Mouse (Mus musculus): ENCODE data around the gene Grm4. TPM values are rescaled to one million over a fixed set of nuclear protein-coding genes. Genes with fewer than 3 reads are reported as not detected.

Gene Grm4
- polyA plus RNA-seq, 1 experiment from 2014 or later: not detected

- Histone ChIP-seq H3K27ac (replicated peaks in 1 of 2; ENCODE audit: control insufficient read depth in 1 of 2, insufficient read depth in 1 of 2, low read depth in 2 of 2, low read length in 2 of 2) (no peak overlapping the region), H3K36me3 (ENCODE audit: control insufficient read depth, insufficient read depth, low read length) (no peaks in the 10 kb centered on the region), H3K4me3 (ENCODE audit: control insufficient read depth in 1 of 2, insufficient read depth in 1 of 2, low read depth in 1 of 2, low read length in 2 of 2) (no peak overlapping the region), H3K4me2 (ENCODE audit: low read length) (no peak overlapping the region), H3K27me3 (ENCODE audit: control insufficient read depth, insufficient read depth, low read length) (peaks cover 100% of the 10 kb centered on the region), H3K4me1 (ENCODE audit: control insufficient read depth in 2 of 2, insufficient read depth in 2 of 2, low read length in 2 of 2) (peaks cover 0 to 24% of the 10 kb centered on the region in 2 experiments; a peak in 2 of 4 replicates), H3K9ac (ENCODE audit: low read length) (no peak overlapping the region), H3K9me3 (ENCODE audit: control insufficient read depth, low read length) (no peaks in the 10 kb centered on the region)
- ATAC-seq (ENCODE audit: insufficient number of reproducible peaks, insufficient read depth, low FRiP score, low read depth): no peak
- 52% methylated on average over 9 of the region's 9 CpGs for WGBS
These were observed 10.7 kb downstream of the Grm4 start for GRCm38 (mm10) chr17:27510258-27511124.

- Histone ChIP-seq H3K27ac (replicated peaks in 1 of 2; ENCODE audit: control insufficient read depth in 1 of 2, insufficient read depth in 1 of 2, low read depth in 2 of 2, low read length in 2 of 2) (no peak overlapping the region), H3K9ac (ENCODE audit: low read length) (no peak overlapping the region), H3K4me1 (ENCODE audit: control insufficient read depth in 2 of 2, insufficient read depth in 2 of 2, low read length in 2 of 2) (peaks cover 0 to 23% of the 10 kb centered on the region in 2 experiments; a peak in 2 of 4 replicates), H3K36me3 (ENCODE audit: control insufficient read depth, insufficient read depth, low read length) (no peaks in the 10 kb centered on the region), H3K4me2 (ENCODE audit: low read length) (no peak overlapping the region), H3K27me3 (ENCODE audit: control insufficient read depth, insufficient read depth, low read length) (peaks cover 100% of the 10 kb centered on the region), H3K9me3 (ENCODE audit: control insufficient read depth, low read length) (no peaks in the 10 kb centered on the region), H3K4me3 (ENCODE audit: control insufficient read depth in 1 of 2, insufficient read depth in 1 of 2, low read depth in 1 of 2, low read length in 2 of 2) (no peak overlapping the region)
- WGBS: 55% methylated on average over 5 of the region's 5 CpGs
- ATAC-seq (ENCODE audit: insufficient number of reproducible peaks, insufficient read depth, low FRiP score, low read depth): no peak
These were observed 12.1 kb downstream of the Grm4 start for GRCm38 (mm10) chr17:27509056-27509455.

- no peak for ATAC-seq (ENCODE audit: insufficient number of reproducible peaks, insufficient read depth, low FRiP score, low read depth)
- no peak overlapping the region for H3K27ac ChIP-seq (replicated peaks in 1 of 2; ENCODE audit: control insufficient read depth in 1 of 2, insufficient read depth in 1 of 2, low read depth in 2 of 2, low read length in 2 of 2)
- no peak overlapping the region for H3K4me3 ChIP-seq (ENCODE audit: control insufficient read depth in 1 of 2, insufficient read depth in 1 of 2, low read depth in 1 of 2, low read length in 2 of 2)
- H3K36me3 ChIP-seq (ENCODE audit: control insufficient read depth, insufficient read depth, low read length): no peaks in the 10 kb centered on the region
- H3K27me3 ChIP-seq (ENCODE audit: control insufficient read depth, insufficient read depth, low read length): peaks cover 100% of the 10 kb centered on the region
- peaks cover 0 to 18% of the 10 kb centered on the region in 2 experiments; a peak in 2 of 4 replicates for H3K4me1 ChIP-seq (ENCODE audit: control insufficient read depth in 2 of 2, insufficient read depth in 2 of 2, low read length in 2 of 2)
- no peak overlapping the region for H3K9ac ChIP-seq (ENCODE audit: low read length)
- WGBS: 70% methylated on average over 5 of the region's 5 CpGs
- H3K4me2 ChIP-seq (ENCODE audit: low read length): no peak overlapping the region
- no peaks in the 10 kb centered on the region for H3K9me3 ChIP-seq (ENCODE audit: control insufficient read depth, low read length)
These were observed 12.7 kb downstream of the Grm4 start for GRCm38 (mm10) chr17:27508513-27508912.

- H3K9me3 ChIP-seq (ENCODE audit: control insufficient read depth, low read length): no peaks in the 10 kb centered on the region
- H3K9ac ChIP-seq (ENCODE audit: low read length): no peak overlapping the region
- ATAC-seq (ENCODE audit: insufficient number of reproducible peaks, insufficient read depth, low FRiP score, low read depth): no peak
- 63% methylated on average over 12 of the region's 12 CpGs for whole genome bisulfite sequencing
- H3K4me1 ChIP-seq (ENCODE audit: control insufficient read depth in 2 of 2, insufficient read depth in 2 of 2, low read length in 2 of 2): peaks cover 0 to 12% of the 10 kb centered on the region in 2 experiments; a peak in 2 of 4 replicates
- H3K36me3 ChIP-seq (ENCODE audit: control insufficient read depth, insufficient read depth, low read length): no peaks in the 10 kb centered on the region
- no peak overlapping the region for H3K4me3 ChIP-seq (ENCODE audit: control insufficient read depth in 1 of 2, insufficient read depth in 1 of 2, low read depth in 1 of 2, low read length in 2 of 2)
- peaks cover 100% of the 10 kb centered on the region for H3K27me3 ChIP-seq (ENCODE audit: control insufficient read depth, insufficient read depth, low read length)
- no peak overlapping the region for H3K27ac ChIP-seq (replicated peaks in 1 of 2; ENCODE audit: control insufficient read depth in 1 of 2, insufficient read depth in 1 of 2, low read depth in 2 of 2, low read length in 2 of 2)
- H3K4me2 ChIP-seq (ENCODE audit: low read length): no peak overlapping the region
These were observed 13.2 kb downstream of the Grm4 start for GRCm38 (mm10) chr17:27508002-27508401.

- Histone ChIP-seq H3K9me3 (ENCODE audit: control insufficient read depth, low read length) (no peaks in the 10 kb centered on the region), H3K4me1 (ENCODE audit: control insufficient read depth in 2 of 2, insufficient read depth in 2 of 2, low read length in 2 of 2) (peaks cover 0 to 8% of the 10 kb centered on the region in 2 experiments; a peak in 2 of 4 replicates), H3K9ac (ENCODE audit: low read length) (no peak overlapping the region), H3K4me3 (ENCODE audit: control insufficient read depth in 1 of 2, insufficient read depth in 1 of 2, low read depth in 1 of 2, low read length in 2 of 2) (no peak overlapping the region), H3K4me2 (ENCODE audit: low read length) (no peak overlapping the region), H3K36me3 (ENCODE audit: control insufficient read depth, insufficient read depth, low read length) (no peaks in the 10 kb centered on the region), H3K27ac (replicated peaks in 1 of 2; ENCODE audit: control insufficient read depth in 1 of 2, insufficient read depth in 1 of 2, low read depth in 2 of 2, low read length in 2 of 2) (no peak overlapping the region), H3K27me3 (ENCODE audit: control insufficient read depth, insufficient read depth, low read length) (peaks cover 100% of the 10 kb centered on the region)
- no peak for ATAC-seq (ENCODE audit: insufficient number of reproducible peaks, insufficient read depth, low FRiP score, low read depth)
- 79% methylated on average over 7 of the region's 7 CpGs for WGBS
These were observed 13.6 kb downstream of the Grm4 start for GRCm38 (mm10) chr17:27507591-27507945.

- Histone ChIP-seq H3K4me3 (ENCODE audit: control insufficient read depth in 1 of 2, insufficient read depth in 1 of 2, low read depth in 1 of 2, low read length in 2 of 2) (no peak overlapping the region), H3K9ac (ENCODE audit: low read length) (no peak overlapping the region), H3K9me3 (ENCODE audit: control insufficient read depth, low read length) (no peaks in the 10 kb centered on the region), H3K4me2 (ENCODE audit: low read length) (no peak overlapping the region), H3K27me3 (ENCODE audit: control insufficient read depth, insufficient read depth, low read length) (peaks cover 100% of the 10 kb centered on the region), H3K36me3 (ENCODE audit: control insufficient read depth, insufficient read depth, low read length) (no peaks in the 10 kb centered on the region), H3K27ac (replicated peaks in 1 of 2; ENCODE audit: control insufficient read depth in 1 of 2, insufficient read depth in 1 of 2, low read depth in 2 of 2, low read length in 2 of 2) (no peak overlapping the region), H3K4me1 (ENCODE audit: control insufficient read depth in 2 of 2, insufficient read depth in 2 of 2, low read length in 2 of 2) (peaks cover 0 to 3% of the 10 kb centered on the region in 2 experiments; a peak in 2 of 4 replicates)
- 80% methylated on average over 7 of the region's 7 CpGs for WGBS
- ATAC-seq (ENCODE audit: insufficient number of reproducible peaks, insufficient read depth, low FRiP score, low read depth): no peak
These were observed 14.2 kb downstream of the Grm4 start for GRCm38 (mm10) chr17:27506871-27507590.

- Histone ChIP-seq H3K4me1 (ENCODE audit: control insufficient read depth in 2 of 2, insufficient read depth in 2 of 2, low read length in 2 of 2) (no peaks in the 10 kb centered on the region), H3K27ac (replicated peaks in 1 of 2; ENCODE audit: control insufficient read depth in 1 of 2, insufficient read depth in 1 of 2, low read depth in 2 of 2, low read length in 2 of 2) (no peak overlapping the region), H3K36me3 (ENCODE audit: control insufficient read depth, insufficient read depth, low read length) (no peaks in the 10 kb centered on the region), H3K9me3 (ENCODE audit: control insufficient read depth, low read length) (no peaks in the 10 kb centered on the region), H3K27me3 (ENCODE audit: control insufficient read depth, insufficient read depth, low read length) (peaks cover 100% of the 10 kb centered on the region), H3K4me2 (ENCODE audit: low read length) (no peak overlapping the region), H3K4me3 (ENCODE audit: control insufficient read depth in 1 of 2, insufficient read depth in 1 of 2, low read depth in 1 of 2, low read length in 2 of 2) (no peak overlapping the region), H3K9ac (ENCODE audit: low read length) (no peak overlapping the region)
- ATAC-seq (ENCODE audit: insufficient number of reproducible peaks, insufficient read depth, low FRiP score, low read depth): no peak
- 37% methylated on average over 11 of the region's 11 CpGs for WGBS
These were observed 14.8 kb downstream of the Grm4 start for GRCm38 (mm10) chr17:27506362-27506761.

Measured in heart, embryonic 14.5 days (tissue).